Mouse (Mus musculus): ENCODE measurements around the gene Acmsd.

GRCm38 (mm10) chr1:127756331-127757163 is 27.3 kb downstream of the Acmsd start:
- TF ChIP-seq MAX (IDR thresholded peaks at IDR 0.05), result no peak
- TF ChIP-seq CEBPB (IDR thresholded peaks at IDR 0.05; ENCODE audit: low read depth), result no peak
- no peak for TF ChIP-seq CTCF (IDR thresholded peaks at IDR 0.05; ENCODE audit: control insufficient read depth, insufficient read depth, insufficient read length)
- no peak for TF ChIP-seq MYOD1 (IDR thresholded peaks at IDR 0.05; ENCODE audit: control insufficient read depth, insufficient read length, low read depth)
- no peak for TF ChIP-seq FOSL1 (IDR thresholded peaks at IDR 0.05; ENCODE audit: insufficient read depth, low read length, poor library complexity, severe bottlenecking)
- no peak for TF ChIP-seq USF1 (IDR thresholded peaks at IDR 0.05; ENCODE audit: low read depth)
- no peak for TF ChIP-seq MYOG (IDR thresholded peaks at IDR 0.05; ENCODE audit: control insufficient read depth, extremely low read depth, insufficient read length)
